In the genomic region with DNA sequence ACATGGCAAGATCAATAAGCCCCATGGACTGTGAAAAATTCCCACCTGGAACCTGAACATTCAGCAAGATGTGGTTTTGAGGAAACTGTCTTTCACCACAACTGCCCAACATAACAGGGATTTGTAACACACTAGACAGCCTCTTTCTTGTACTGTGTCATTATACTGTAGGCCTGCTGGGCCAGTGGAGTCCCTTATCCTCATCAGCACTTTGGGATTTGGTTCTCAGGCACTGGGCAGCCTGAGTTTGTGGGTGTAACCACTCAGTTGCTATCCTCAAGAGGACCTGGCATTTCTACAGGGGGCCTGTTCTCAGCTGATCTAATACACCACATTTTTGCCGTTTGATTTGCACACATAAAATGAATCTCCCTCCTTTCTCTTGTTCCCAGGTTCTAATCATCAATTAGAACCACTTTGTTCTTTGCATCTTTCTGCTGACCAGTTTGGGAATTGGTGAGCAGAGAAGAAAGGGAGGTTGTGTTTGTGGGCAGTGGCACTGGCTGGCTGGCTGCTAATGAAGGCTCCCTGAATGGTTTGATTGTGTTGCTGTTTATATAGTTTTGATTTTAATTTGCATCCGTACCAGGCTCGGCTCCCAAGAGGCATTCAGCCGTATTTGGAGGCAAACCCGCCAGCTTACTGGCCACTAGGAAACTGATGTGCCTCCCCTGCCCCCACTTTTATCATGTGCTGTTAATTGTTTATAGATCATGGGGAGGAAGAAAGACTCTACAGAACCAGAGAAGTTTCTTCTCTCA, we compare ENCODE assay signal across 17 mouse cellular contexts.
DNase-seq lines count a peak whose midpoint lies in the region; ATAC-seq and TF ChIP-seq lines count a peak whose summit lies in the region.
"Had no signal": no experiment of that assay in that cellular context is flagged by ENCODE, and none has a peak within 500 bp of the region (broad histone marks: within the 10 kb centered on the region; RNA-seq: fewer than 3 reads in every experiment).

No protein-coding gene starts in this region.

- H3K4me2 ChIP-seq in limb, embryonic 12.5 days: no peak overlapping the region
- no peak overlapping the region for H3K4me2 ChIP-seq in forebrain, postnatal 0 days (ENCODE audit: low read depth)
- H3K4me2 ChIP-seq in heart, embryonic 12.5 days: no peak overlapping the region
- H3K4me2 ChIP-seq: liver, embryonic 15.5 days; midbrain, embryonic 13.5 days had no signal

- peak overlapping the region; percentile 45 for H3K27ac ChIP-seq in limb, embryonic 12.5 days
- no peak overlapping the region for H3K27ac ChIP-seq in limb, embryonic 10.5 days
- H3K27ac ChIP-seq in forebrain, postnatal 0 days (ENCODE audit: low read depth, low read length): no peak overlapping the region
- no peak overlapping the region for H3K27ac ChIP-seq in heart, embryonic 12.5 days (ENCODE audit: poor library complexity, severe bottlenecking)
- H3K27ac ChIP-seq: liver, embryonic 15.5 days; midbrain, embryonic 13.5 days had no signal

- DNase-seq in cerebellum, adult 9-10 months: peak; percentile 19
- DNase-seq in cerebellum, postnatal 36 days: no peak
- DNase-seq in limb, embryonic 10.5 days (ENCODE audit: low spot score): no peak
- peak; percentile 12 for DNase-seq in forebrain, postnatal 0 days
- DNase-seq in left cerebral cortex, adult 9 months (ENCODE audit: low spot score in 2 of 2): peak; percentile 59 to 66
- no peak for DNase-seq in ovary, postnatal 36 days (ENCODE audit: low spot score)
- DNase-seq: adrenal gland, adult 2 months; embryo, embryonic 11 days; gastrocnemius, postnatal 14 days; kidney, adult 11 months; kidney, postnatal 25 days; lung, postnatal 36 days had no signal

- no peaks in the 10 kb centered on the region for H3K36me3 ChIP-seq in limb, embryonic 12.5 days
- no peaks in the 10 kb centered on the region for H3K36me3 ChIP-seq in limb, embryonic 10.5 days
- H3K36me3 ChIP-seq in forebrain, postnatal 0 days (ENCODE audit: insufficient read depth): no peaks in the 10 kb centered on the region
- no peaks in the 10 kb centered on the region for H3K36me3 ChIP-seq in heart, embryonic 12.5 days
- H3K36me3 ChIP-seq: liver, embryonic 15.5 days; midbrain, embryonic 13.5 days had no signal

- WGBS in limb, embryonic 12.5 days: 70% methylated on average over 5 of the region's 5 CpGs
- WGBS in limb, embryonic 10.5 days: 91% methylated on average over 5 of the region's 5 CpGs
- 22% methylated on average over 5 of the region's 5 CpGs for WGBS in forebrain, postnatal 0 days
- 71% methylated on average over 5 of the region's 5 CpGs for WGBS in heart, embryonic 12.5 days

- H3K4me3 ChIP-seq in limb, embryonic 12.5 days (replicated peaks): no peak overlapping the region
- no peak overlapping the region for H3K4me3 ChIP-seq in limb, embryonic 10.5 days
- H3K4me3 ChIP-seq in forebrain, postnatal 0 days (ENCODE audit: low read depth, low read length): no peak overlapping the region
- H3K4me3 ChIP-seq in heart, embryonic 12.5 days: no peak overlapping the region
- H3K4me3 ChIP-seq: erythroblast, embryonic 14.5 days; liver, embryonic 15.5 days; midbrain, embryonic 13.5 days had no signal

- TF ChIP-seq CTCF in forebrain, postnatal 0 days (IDR thresholded peaks at IDR 0.05; ENCODE audit: low read depth): no peak

- no peak for ATAC-seq in limb, embryonic 12.5 days (ENCODE audit: insufficient number of reproducible peaks, insufficient read depth, low FRiP score, low TSS enrichment, low read depth)
- peak; percentile 78 for ATAC-seq in forebrain, postnatal 0 days
- ATAC-seq in heart, embryonic 12.5 days (ENCODE audit: insufficient number of reproducible peaks, low FRiP score): no peak
- ATAC-seq: midbrain, embryonic 13.5 days had no signal

- H3K27me3 ChIP-seq in limb, embryonic 12.5 days: no peaks in the 10 kb centered on the region
- no peaks in the 10 kb centered on the region for H3K27me3 ChIP-seq in limb, embryonic 10.5 days (ENCODE audit: low read depth, poor library complexity, severe bottlenecking)
- no peaks in the 10 kb centered on the region for H3K27me3 ChIP-seq in forebrain, postnatal 0 days (ENCODE audit: insufficient read depth, low read length)
- H3K27me3 ChIP-seq in heart, embryonic 12.5 days (replicated peaks): no peaks in the 10 kb centered on the region
- H3K27me3 ChIP-seq: liver, embryonic 15.5 days; midbrain, embryonic 13.5 days had no signal

- H3K9me3 ChIP-seq in limb, embryonic 12.5 days: no peaks in the 10 kb centered on the region
- H3K9me3 ChIP-seq in limb, embryonic 10.5 days (replicated peaks): no peaks in the 10 kb centered on the region
- H3K9me3 ChIP-seq in forebrain, postnatal 0 days (ENCODE audit: low read length): no peaks in the 10 kb centered on the region
- H3K9me3 ChIP-seq in heart, embryonic 12.5 days (replicated peaks): no peaks in the 10 kb centered on the region
- H3K9me3 ChIP-seq: liver, embryonic 15.5 days; midbrain, embryonic 13.5 days had no signal

- H3K9ac ChIP-seq in limb, embryonic 12.5 days (replicated peaks): no peak overlapping the region
- no peak overlapping the region for H3K9ac ChIP-seq in forebrain, postnatal 0 days
- H3K9ac ChIP-seq in heart, embryonic 12.5 days: no peak overlapping the region
- H3K9ac ChIP-seq: liver, embryonic 15.5 days; midbrain, embryonic 13.5 days had no signal

- 0 out of 2 replicates have a peak, but pooled peaks cover 6% of the 10 kb centered on the region for H3K4me1 ChIP-seq in limb, embryonic 12.5 days (replicated peaks)
- no peaks in the 10 kb centered on the region for H3K4me1 ChIP-seq in limb, embryonic 10.5 days
- H3K4me1 ChIP-seq in forebrain, postnatal 0 days (ENCODE audit: insufficient read depth): no peaks in the 10 kb centered on the region
- H3K4me1 ChIP-seq in heart, embryonic 12.5 days (replicated peaks): peaks cover 13% of the 10 kb centered on the region
- H3K4me1 ChIP-seq: liver, embryonic 15.5 days; midbrain, embryonic 13.5 days had no signal

Comparison
In these comparisons a context has a peak if more than half of its experiments do, and no peak if none do; other contexts are left out.
1. DNase-seq: peak in cerebellum, adult 9-10 months (single experiment), forebrain, postnatal 0 days (single experiment) and left cerebral cortex, adult 9 months (2 of 2); none in cerebellum, postnatal 36 days (0 of 2), limb, embryonic 10.5 days (single experiment) and ovary, postnatal 36 days (single experiment).